Mouse (Mus musculus): ENCODE results near the gene Xirp1. TPM values are rescaled to one million over a fixed set of nuclear protein-coding genes. Genes with fewer than 3 reads are reported as not detected.

Gene Xirp1
- polyA plus RNA-seq (2012; rRNA removed) = 0.67 and 0.90 TPM in 2 replicates

- Histone ChIP-seq H3K4me3 (ENCODE audit: control insufficient read depth, low read depth, low read length) (no peak within 1 kb of the TSS; the same call in 1 of the 2 replicates), H3K27ac (ENCODE audit: control insufficient read depth, insufficient read depth, low read depth, low read length) (no peak within 1 kb of the TSS), H3K27me3 (ENCODE audit: control insufficient read depth, insufficient read depth, low read length) (no peaks in the 10 kb centered on the region), H3K36me3 (ENCODE audit: control insufficient read depth, insufficient read depth, low read length) (no peaks in the 10 kb centered on the region), H3K4me1 (ENCODE audit: control insufficient read depth, insufficient read depth, low read length) (no peaks in the 10 kb centered on the region; the same call in none of the 2 replicates)
- TF ChIP-seq CTCF (IDR thresholded peaks at IDR 0.05; ENCODE audit: control insufficient read depth, insufficient read depth, insufficient replicate concordance, low read depth, low read length) (no peak), POLR2A (IDR thresholded peaks at IDR 0.05; ENCODE audit: control insufficient read depth, low read depth, low read length) (no peak)
Measured at GRCm38 (mm10) chr9:120023086-120023811, at the start of gene Xirp1. TSS of gene Xirp1 (minus strand) at chr9:120023598.

- Histone ChIP-seq H3K36me3 (ENCODE audit: control insufficient read depth, insufficient read depth, low read length) (no peaks in the 10 kb centered on the region), H3K27ac (ENCODE audit: control insufficient read depth, insufficient read depth, low read depth, low read length) (no peak overlapping the region), H3K27me3 (ENCODE audit: control insufficient read depth, insufficient read depth, low read length) (no peaks in the 10 kb centered on the region), H3K4me1 (ENCODE audit: control insufficient read depth, insufficient read depth, low read length) (peaks cover 7% of the 10 kb centered on the region), H3K4me3 (ENCODE audit: control insufficient read depth, low read depth, low read length) (no peak overlapping the region)
- TF ChIP-seq CTCF (IDR thresholded peaks at IDR 0.05; ENCODE audit: control insufficient read depth, insufficient read depth, insufficient replicate concordance, low read depth, low read length) (peak; percentile 91), POLR2A (IDR thresholded peaks at IDR 0.05; ENCODE audit: control insufficient read depth, low read depth, low read length) (no peak)
Measured at GRCm38 (mm10) chr9:120073169-120073568, 49.8 kb upstream of the Xirp1 start.

GRCm38 (mm10) chr9:120071251-120071650 is 47.9 kb upstream of the Xirp1 start:
- Histone ChIP-seq H3K4me1 (ENCODE audit: control insufficient read depth, insufficient read depth, low read length) (peaks cover 7% of the 10 kb centered on the region), H3K4me3 (ENCODE audit: control insufficient read depth, low read depth, low read length) (no peak overlapping the region), H3K36me3 (ENCODE audit: control insufficient read depth, insufficient read depth, low read length) (no peaks in the 10 kb centered on the region), H3K27ac (ENCODE audit: control insufficient read depth, insufficient read depth, low read depth, low read length) (no peak overlapping the region), H3K27me3 (ENCODE audit: control insufficient read depth, insufficient read depth, low read length) (no peaks in the 10 kb centered on the region)
- no peak for TF ChIP-seq CTCF (IDR thresholded peaks at IDR 0.05; ENCODE audit: control insufficient read depth, insufficient read depth, insufficient replicate concordance, low read depth, low read length)
- TF ChIP-seq POLR2A (IDR thresholded peaks at IDR 0.05; ENCODE audit: control insufficient read depth, low read depth, low read length) = no peak

GRCm38 (mm10) chr9:120069779-120070178 is 46.4 kb upstream of the Xirp1 start, which contains the start of gene Cx3cr1:
TSS of gene Cx3cr1 (minus strand) at chr9:120069879.
- Histone ChIP-seq H3K27me3 (ENCODE audit: control insufficient read depth, insufficient read depth, low read length) (no peaks in the 10 kb centered on the region), H3K36me3 (ENCODE audit: control insufficient read depth, insufficient read depth, low read length) (no peaks in the 10 kb centered on the region), H3K27ac (ENCODE audit: control insufficient read depth, insufficient read depth, low read depth, low read length) (no peak within 1 kb of the TSS), H3K4me1 (ENCODE audit: control insufficient read depth, insufficient read depth, low read length) (peaks cover 7% of the 10 kb centered on the region), H3K4me3 (ENCODE audit: control insufficient read depth, low read depth, low read length) (no peak within 1 kb of the TSS)
- no peak for TF ChIP-seq CTCF (IDR thresholded peaks at IDR 0.05; ENCODE audit: control insufficient read depth, insufficient read depth, insufficient replicate concordance, low read depth, low read length)
- TF ChIP-seq POLR2A (IDR thresholded peaks at IDR 0.05; ENCODE audit: control insufficient read depth, low read depth, low read length) = no peak

- no peak overlapping the region for H3K27ac ChIP-seq (ENCODE audit: control insufficient read depth, insufficient read depth, low read depth, low read length)
- no peak overlapping the region for H3K4me3 ChIP-seq (ENCODE audit: control insufficient read depth, low read depth, low read length)
- peaks cover 6% of the 10 kb centered on the region for H3K4me1 ChIP-seq (ENCODE audit: control insufficient read depth, insufficient read depth, low read length)
- no peaks in the 10 kb centered on the region for H3K27me3 ChIP-seq (ENCODE audit: control insufficient read depth, insufficient read depth, low read length)
- no peaks in the 10 kb centered on the region for H3K36me3 ChIP-seq (ENCODE audit: control insufficient read depth, insufficient read depth, low read length)
- no peak for TF ChIP-seq CTCF (IDR thresholded peaks at IDR 0.05; ENCODE audit: control insufficient read depth, insufficient read depth, insufficient replicate concordance, low read depth, low read length)
- no peak for TF ChIP-seq POLR2A (IDR thresholded peaks at IDR 0.05; ENCODE audit: control insufficient read depth, low read depth, low read length)
Measured at GRCm38 (mm10) chr9:120068047-120068446, 44.6 kb upstream of the Xirp1 start.

GRCm38 (mm10) chr9:120067609-120068008 is 44.2 kb upstream of the Xirp1 start:
- H3K27ac ChIP-seq (ENCODE audit: control insufficient read depth, insufficient read depth, low read depth, low read length) = no peak overlapping the region
- H3K4me1 ChIP-seq (ENCODE audit: control insufficient read depth, insufficient read depth, low read length) = peaks cover 3% of the 10 kb centered on the region
- no peak overlapping the region for H3K4me3 ChIP-seq (ENCODE audit: control insufficient read depth, low read depth, low read length)
- H3K27me3 ChIP-seq (ENCODE audit: control insufficient read depth, insufficient read depth, low read length) = no peaks in the 10 kb centered on the region
- no peaks in the 10 kb centered on the region for H3K36me3 ChIP-seq (ENCODE audit: control insufficient read depth, insufficient read depth, low read length)
- no peak for TF ChIP-seq POLR2A (IDR thresholded peaks at IDR 0.05; ENCODE audit: control insufficient read depth, low read depth, low read length)
- TF ChIP-seq CTCF (IDR thresholded peaks at IDR 0.05; ENCODE audit: control insufficient read depth, insufficient read depth, insufficient replicate concordance, low read depth, low read length) = no peak

GRCm38 (mm10) chr9:120064317-120064716 is 40.9 kb upstream of the Xirp1 start:
- TF ChIP-seq POLR2A (IDR thresholded peaks at IDR 0.05; ENCODE audit: control insufficient read depth, low read depth, low read length) (no peak), CTCF (IDR thresholded peaks at IDR 0.05; ENCODE audit: control insufficient read depth, insufficient read depth, insufficient replicate concordance, low read depth, low read length) (no peak)
- no peak overlapping the region for H3K4me3 ChIP-seq (ENCODE audit: control insufficient read depth, low read depth, low read length)
- H3K27ac ChIP-seq (ENCODE audit: control insufficient read depth, insufficient read depth, low read depth, low read length) = no peak overlapping the region
- H3K4me1 ChIP-seq (ENCODE audit: control insufficient read depth, insufficient read depth, low read length) = no peaks in the 10 kb centered on the region
- no peaks in the 10 kb centered on the region for H3K27me3 ChIP-seq (ENCODE audit: control insufficient read depth, insufficient read depth, low read length)
- no peaks in the 10 kb centered on the region for H3K36me3 ChIP-seq (ENCODE audit: control insufficient read depth, insufficient read depth, low read length)

All from testis, adult 2 months (tissue).